Mouse (Mus musculus) NIH3T3 (cell line): ENCODE results near the gene Sft2d2.

Source experiments
- DNase-seq: peaks from one replicate; pipeline ENCODE4 v3.0.0-alpha.2; 2012; ENCODE audit warnings: low read depth

The Sft2d2 gene

DNA sequence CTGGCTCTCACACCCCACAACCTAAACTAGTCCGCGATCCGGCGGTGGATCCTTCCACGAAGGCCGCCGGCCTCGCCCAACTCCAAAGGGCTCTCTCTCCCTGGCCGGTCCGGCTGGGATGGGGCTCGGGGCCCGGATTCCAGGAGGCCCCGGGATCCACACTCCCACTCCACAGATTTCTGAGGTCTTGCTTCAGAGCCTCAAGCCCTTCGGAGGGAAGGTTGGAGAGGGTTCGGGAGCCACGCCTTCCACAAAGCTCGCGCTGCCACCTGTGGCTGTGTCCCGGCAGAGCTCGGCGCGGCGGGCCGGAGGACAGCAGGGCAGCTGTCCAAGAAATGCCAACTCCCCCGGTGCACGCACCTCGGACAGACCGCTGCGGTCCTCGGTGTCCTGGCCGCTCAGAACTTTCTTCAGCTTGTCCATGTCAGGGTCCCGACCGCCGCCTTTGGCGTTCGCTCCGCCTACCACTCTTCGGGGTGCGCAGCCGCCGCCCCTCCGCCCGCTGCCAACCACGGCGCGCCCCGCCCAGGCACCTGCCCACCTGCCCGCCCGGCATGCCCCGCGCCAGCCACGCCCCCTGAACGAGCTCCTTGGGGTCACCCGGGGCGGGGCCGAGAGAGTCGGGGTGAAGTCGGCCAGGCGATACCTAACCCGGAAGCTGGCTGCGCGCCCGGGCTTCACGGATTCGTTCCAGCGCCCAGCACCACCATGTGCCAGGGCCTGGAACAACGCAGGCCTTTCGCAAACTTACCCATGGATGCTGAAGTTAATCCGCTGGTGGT is at the start of gene Sft2d2:
Gene Sft2d2 (minus strand): TSS at position 559 of the 782 bp plus-strand sequence.
- peak; percentile 85 for DNase-seq

GRCm38 (mm10) chr1:165236321-165237298 is 42.4 kb upstream of the Sft2d2 start, which contains the start of gene Tiprl:
Gene Tiprl, minus strand, starts transcription at chr1:165236996.
- peak; percentile 99 for DNase-seq

DNA sequence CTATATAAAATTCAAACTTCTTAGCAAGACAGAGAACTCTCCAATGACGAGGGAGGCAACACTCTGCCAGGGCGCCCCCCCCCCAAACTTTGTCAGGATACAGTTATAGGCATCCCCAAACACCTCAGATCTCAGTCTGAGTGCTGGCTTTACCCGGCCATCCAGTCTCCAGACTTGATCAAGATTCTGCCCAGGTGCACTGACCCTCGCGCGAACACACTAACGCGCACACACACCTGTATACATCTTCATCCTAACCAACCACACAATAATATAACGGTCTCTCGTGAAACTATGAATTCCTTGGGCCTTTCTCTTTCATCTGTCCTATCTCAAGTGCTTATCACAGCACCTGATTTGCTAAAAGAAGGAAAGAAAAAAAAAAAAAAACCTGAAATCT is 41.6 kb upstream of the Sft2d2 start:
- DNase-seq = peak; percentile 20

DNA sequence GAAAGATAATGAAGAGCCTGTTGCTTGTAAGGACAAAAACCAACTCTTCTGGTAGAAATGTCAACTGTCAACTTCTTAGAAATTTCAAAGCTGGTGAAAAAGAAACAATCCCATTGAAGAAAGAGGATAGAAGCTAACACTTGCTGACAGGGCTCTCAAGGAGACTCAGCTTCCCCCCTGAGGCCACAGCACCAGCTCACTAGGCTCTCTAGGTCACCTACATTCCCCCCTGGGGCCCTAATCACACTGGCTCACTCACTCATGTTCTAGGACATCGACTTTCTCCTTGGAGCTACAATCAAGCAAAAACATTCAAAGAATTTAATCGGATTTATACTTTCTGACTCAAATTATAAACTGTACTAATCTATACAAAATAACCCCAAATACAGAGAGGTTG is 39.6 kb upstream of the Sft2d2 start:
- no peak for DNase-seq

GRCm38 (mm10) chr1:165230691-165231090 is 36.5 kb upstream of the Sft2d2 start:
- peak; percentile 24 for DNase-seq

DNA sequence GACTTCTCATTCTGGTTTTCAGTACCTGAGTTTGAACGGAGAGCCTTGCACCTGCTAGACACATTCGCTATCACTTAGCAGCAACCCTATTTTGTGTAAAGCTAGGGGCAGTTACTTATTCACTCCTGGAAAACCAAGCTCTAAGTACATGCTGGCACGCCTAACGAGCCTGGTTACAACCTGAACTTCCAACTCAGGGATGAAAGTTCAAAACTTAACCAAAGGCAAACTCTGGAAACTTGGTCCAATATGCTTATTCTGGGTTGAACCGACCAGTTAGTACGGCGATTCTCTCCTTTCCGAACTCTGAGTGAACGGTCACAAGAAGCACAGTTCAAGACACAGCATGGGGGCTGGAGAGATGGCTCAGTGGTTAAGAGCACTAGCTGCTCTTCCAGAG is 35.3 kb upstream of the Sft2d2 start:
- DNase-seq = no peak

GRCm38 (mm10) chr1:165217023-165217589 is 22.9 kb upstream of the Sft2d2 start:
- no peak for DNase-seq

GRCm38 (mm10) chr1:165215831-165216230 is 21.6 kb upstream of the Sft2d2 start:
- DNase-seq = no peak

DNA sequence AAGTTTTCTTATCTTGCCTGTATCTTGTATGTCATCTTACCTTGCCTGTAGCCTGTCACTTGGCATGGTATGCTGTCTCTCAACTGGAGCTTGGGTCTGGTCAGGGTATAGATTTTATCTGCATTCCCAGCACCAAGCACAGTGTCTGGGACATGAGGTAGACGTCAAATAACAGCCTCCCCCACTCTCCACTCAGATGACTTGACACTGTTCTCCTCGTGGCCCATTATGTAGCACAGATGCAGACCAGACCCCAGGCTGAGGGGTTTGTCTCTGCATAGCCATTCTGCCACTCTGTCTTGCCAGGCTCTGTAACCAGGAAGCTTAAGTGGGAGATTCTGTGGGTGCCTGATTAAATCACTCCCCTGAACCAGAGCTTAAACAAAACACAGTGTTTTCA is 11.4 kb upstream of the Sft2d2 start:
- DNase-seq = no peak

DNA sequence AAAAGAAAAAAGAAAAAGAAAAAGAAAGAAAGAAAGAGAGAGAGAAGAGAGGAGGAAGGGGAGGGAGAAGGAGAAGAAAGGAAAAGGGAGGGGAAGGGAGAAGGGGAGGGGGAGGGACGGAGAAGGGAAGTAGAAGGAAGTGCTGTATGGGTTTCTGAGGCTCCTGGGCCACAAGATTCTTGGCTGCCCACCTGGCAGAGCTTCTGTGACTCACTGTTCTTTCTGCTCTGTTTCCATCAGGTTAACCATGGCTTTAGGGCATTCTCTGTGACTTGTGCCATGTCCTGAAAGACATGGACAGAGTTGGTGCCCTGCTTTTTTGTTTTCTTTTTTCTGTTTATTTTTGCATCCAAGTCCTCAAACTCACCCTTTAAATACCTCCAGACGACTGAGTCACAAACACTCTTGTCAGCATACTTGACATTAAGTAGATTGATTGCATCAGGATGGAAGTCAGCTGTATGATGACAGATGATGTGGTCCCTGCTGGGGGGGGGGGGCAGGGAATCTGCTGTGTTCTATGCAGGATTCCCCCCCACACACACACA is 9.3 kb upstream of the Sft2d2 start:
- peak; percentile 76 for DNase-seq

DNA sequence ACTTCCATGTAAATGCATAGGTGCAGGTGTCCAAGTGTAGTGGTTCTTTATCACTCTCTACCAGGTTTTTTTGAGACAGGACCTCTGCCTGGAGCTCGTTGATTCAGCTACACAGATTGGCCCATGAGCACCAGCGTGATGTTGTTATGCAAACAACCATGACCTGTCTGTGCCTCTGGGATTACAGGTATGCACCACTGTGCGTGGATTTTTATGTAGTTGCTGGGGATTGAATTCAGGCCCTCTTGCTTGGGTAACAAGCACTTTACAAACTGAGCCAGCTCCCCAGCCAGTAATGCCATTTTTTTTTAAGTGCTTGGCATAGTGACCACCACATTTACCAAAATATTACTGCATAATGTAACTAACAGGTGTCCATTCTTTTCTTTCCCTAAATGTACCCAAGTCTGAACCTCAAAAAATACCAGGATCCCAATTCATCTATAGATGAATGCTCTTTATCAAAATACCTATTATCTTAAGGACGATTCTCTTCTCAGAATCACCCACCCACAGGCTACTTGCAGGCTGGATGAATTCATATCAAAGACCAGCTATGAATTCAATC is 7.3 kb upstream of the Sft2d2 start:
- DNase-seq = no peak

- peak; percentile 20 for DNase-seq
These were observed 6.5 kb upstream of the Sft2d2 start for GRCm38 (mm10) chr1:165200748-165201147.

DNA sequence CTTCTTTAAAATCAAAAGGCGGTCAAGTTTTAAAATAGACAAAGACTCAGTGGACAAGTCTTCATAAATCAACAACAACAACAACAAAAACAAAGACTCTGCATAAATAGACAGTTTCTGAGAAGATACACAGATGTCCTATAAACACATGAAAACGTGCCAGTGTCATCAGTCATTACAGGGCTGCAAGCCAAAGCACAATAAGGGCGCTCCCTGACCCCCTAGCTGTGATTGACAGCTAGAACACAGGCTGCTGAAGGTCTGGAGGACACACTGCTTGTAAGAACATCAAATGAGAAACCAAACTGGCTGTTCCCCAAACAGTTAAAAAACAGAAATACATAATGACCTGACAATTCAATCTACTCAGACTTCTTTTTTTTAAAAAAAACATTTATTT is 5.4 kb upstream of the Sft2d2 start:
- no peak for DNase-seq

- peak; percentile 49 for DNase-seq
These were observed 4.7 kb upstream of the Sft2d2 start for GRCm38 (mm10) chr1:165198951-165199350.

- no peak for DNase-seq
These were observed 3.6 kb upstream of the Sft2d2 start for GRCm38 (mm10) chr1:165197875-165198274.

- DNase-seq = no peak
These were observed 1.2 kb upstream of the Sft2d2 start for GRCm38 (mm10) chr1:165195396-165195960.

DNA sequence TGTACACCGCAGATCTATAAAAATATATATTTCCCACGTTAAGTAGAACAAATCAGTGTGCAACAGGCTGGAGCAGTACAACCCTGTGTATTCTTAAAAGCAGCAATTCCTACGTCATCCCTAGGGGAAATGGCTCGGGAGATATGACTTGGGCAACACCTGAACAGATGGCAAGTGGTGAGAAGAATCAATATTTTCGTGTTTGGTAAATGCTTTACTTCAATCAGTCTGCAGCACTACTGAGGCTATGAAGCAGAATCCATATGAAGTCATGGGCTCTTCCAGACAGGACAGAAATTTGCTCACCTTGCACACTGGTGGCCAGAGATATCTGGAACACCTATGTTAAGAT is 400 bp upstream of the Sft2d2 start:
- DNase-seq = no peak

GRCm38 (mm10) chr1:165193426-165193825 is 812 bp downstream of the Sft2d2 start:
- DNase-seq = no peak

DNA sequence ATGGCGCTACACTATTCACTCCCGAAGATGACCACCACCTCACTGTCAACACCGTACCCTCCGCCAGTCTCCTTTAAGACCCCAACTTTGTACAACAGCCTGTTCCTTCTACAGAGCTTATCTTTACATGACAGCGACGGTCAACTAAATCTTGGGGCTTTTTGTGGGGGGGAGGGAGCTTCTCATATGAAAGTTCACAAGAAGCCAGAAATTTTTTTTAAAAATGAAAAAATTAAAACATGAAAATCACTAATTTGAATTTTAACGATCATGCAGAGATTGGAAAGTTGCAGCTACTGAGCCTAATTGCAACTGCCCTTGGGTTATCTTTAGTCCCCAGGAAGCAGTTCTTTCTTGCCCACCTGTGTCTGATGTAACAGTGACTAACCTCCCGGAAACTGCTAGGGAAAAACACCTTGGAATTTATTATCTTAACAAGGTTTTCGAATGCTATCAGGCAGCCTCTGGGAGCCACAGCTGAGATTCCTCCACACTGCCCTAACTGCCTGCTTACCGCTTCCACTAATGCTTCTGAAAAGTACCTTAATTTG is 1.4 kb downstream of the Sft2d2 start:
- no peak for DNase-seq

- DNase-seq = no peak
These were observed 2.1 kb downstream of the Sft2d2 start for GRCm38 (mm10) chr1:165192102-165192501.

GRCm38 (mm10) chr1:165191611-165192010 is 2.6 kb downstream of the Sft2d2 start:
- DNase-seq = no peak
